Mouse (Mus musculus) neural tube, embryonic 10.5 days (tissue): ENCODE results near the gene Pygo1.

Experiments used
- DNase-seq: peaks from one replicate; pipeline ENCODE4 v3.0.0-alpha.2; 2017; ENCODE audit warnings: low spot score; ENCODE audit errors: extremely low spot score

Pygo1 gene

GRCm38 (mm10) chr9:72925021-72925934 is at the start of gene Pygo1:
TSS of gene Pygo1 (plus strand) at chr9:72925645.
- DNase-seq, result peak; percentile 84

GRCm38 (mm10) chr9:72875878-72876277 is 49.6 kb upstream of the Pygo1 start:
- DNase-seq, result no peak

GRCm38 (mm10) chr9:72877905-72878304 is 47.5 kb upstream of the Pygo1 start:
- peak; percentile 79 for DNase-seq

GRCm38 (mm10) chr9:72878656-72879055 is 46.8 kb upstream of the Pygo1 start:
- DNase-seq, result no peak

- no peak for DNase-seq
Observed at GRCm38 (mm10) chr9:72879601-72880000, 45.8 kb upstream of the Pygo1 start.

- DNase-seq, result peak; percentile 82
Observed at GRCm38 (mm10) chr9:72880225-72880960, 45.1 kb upstream of the Pygo1 start.

- peak; percentile 40 for DNase-seq
Observed at GRCm38 (mm10) chr9:72881026-72881768, 44.2 kb upstream of the Pygo1 start.

- DNase-seq, result peak; percentile 57
Observed at GRCm38 (mm10) chr9:72883940-72884339, 41.5 kb upstream of the Pygo1 start.

- no peak for DNase-seq
Observed at GRCm38 (mm10) chr9:72889777-72890176, 35.7 kb upstream of the Pygo1 start.

- no peak for DNase-seq
Observed at GRCm38 (mm10) chr9:72890499-72891085, 34.9 kb upstream of the Pygo1 start.

- no peak for DNase-seq
Observed at GRCm38 (mm10) chr9:72892761-72893160, 32.7 kb upstream of the Pygo1 start.

- DNase-seq, result no peak
Observed at GRCm38 (mm10) chr9:72894796-72895352, 30.6 kb upstream of the Pygo1 start.

- no peak for DNase-seq
Observed at GRCm38 (mm10) chr9:72902057-72902456, 23.4 kb upstream of the Pygo1 start.

GRCm38 (mm10) chr9:72902611-72903010 is 22.8 kb upstream of the Pygo1 start:
- no peak for DNase-seq

- DNase-seq, result no peak
Observed at GRCm38 (mm10) chr9:72906693-72907103, 18.7 kb upstream of the Pygo1 start.

GRCm38 (mm10) chr9:72911381-72911780 is 14.1 kb upstream of the Pygo1 start:
- DNase-seq, result no peak

GRCm38 (mm10) chr9:72913551-72913950 is 11.9 kb upstream of the Pygo1 start:
- DNase-seq, result no peak

- no peak for DNase-seq
Observed at GRCm38 (mm10) chr9:72915728-72916127, 9.7 kb upstream of the Pygo1 start.

GRCm38 (mm10) chr9:72923068-72923467 is 2.4 kb upstream of the Pygo1 start:
- DNase-seq, result no peak

GRCm38 (mm10) chr9:72925935-72926258 is 452 bp downstream of the Pygo1 start:
- DNase-seq, result no peak

- DNase-seq, result no peak
Observed at GRCm38 (mm10) chr9:72931166-72931790, 5.8 kb downstream of the Pygo1 start.
